Mouse (Mus musculus) megakaryocyte, embryonic 14.5 days (primary cell): ENCODE results near the gene Cyp2b10.

ENCODE experiments used
- FLI1 ChIP-seq: IDR thresholded peaks from 2 replicates; pipeline ENCODE4 v1.6.1; 2012; ENCODE audit warnings: low read length, inconsistent platforms, mixed read lengths
- GATA1 ChIP-seq: IDR thresholded peaks from 3 replicates; pipeline ENCODE4 v1.6.1; 2012; ENCODE audit warnings: mixed read lengths, low read length, inconsistent platforms, borderline replicate concordance

DNA sequence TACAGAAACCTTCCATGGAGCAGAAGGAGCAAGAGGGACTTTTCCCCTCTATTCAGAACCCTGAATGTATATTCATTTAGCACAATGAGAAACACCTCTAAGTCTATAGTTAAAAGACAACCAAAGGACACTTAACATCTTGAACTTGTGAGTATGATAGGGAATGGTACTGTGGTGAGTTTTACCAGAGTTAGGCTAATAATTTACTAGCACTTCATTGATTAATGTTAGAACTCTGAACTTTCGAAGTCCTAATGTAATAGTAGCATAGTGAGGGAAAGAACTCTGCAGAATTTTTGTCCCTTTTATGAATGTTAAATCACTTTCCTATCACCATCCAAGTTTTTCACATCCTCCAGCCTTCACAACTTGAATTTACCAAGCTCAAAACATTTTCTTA is 22.0 kb downstream of the Cyp2b10 start:
- no peak for TF ChIP-seq GATA1
- TF ChIP-seq FLI1, result no peak
